Mouse (Mus musculus): Measurements from ENCODE around the gene Tubgcp6. TPM values are rescaled to one million over a fixed set of nuclear protein-coding genes. Genes with fewer than 3 reads are reported as not detected.

The Tubgcp6 gene
- polyA plus RNA-seq, 1 experiment from 2014 or later, result 12.7 TPM

DNA sequence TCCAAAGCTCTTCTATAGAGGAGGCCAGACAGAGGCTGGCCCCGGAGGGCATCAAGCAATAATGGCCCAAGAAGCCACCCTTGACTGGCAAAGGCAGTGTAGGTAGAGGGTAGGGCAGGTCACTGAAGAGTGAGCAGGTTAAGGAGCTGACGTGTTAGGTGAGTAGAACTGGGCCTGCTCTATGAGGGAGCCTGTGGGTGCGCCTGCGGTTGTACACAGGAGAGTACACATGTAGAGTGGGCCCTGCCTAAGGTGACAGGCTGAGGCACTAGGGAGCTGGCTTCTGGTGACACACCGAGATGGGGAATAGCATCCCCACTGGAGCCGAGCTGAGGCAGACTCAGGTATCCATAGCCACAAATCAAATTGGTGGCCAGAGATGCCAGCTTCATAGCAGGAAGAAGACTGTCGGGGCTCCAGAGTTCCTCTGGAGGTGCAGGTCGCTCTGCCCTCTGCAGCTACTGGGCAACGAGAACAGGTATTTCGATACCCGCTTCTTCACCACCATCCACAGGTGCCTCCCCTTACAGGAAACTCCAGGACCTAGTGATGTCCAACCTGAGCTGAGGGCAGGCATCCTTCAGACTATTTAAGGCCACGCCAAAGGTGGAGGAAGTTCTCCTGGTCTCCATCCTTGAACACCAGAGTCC is 62.0 kb downstream of the Tubgcp6 start:
- Histone ChIP-seq H3K9me3 (no peaks in the 10 kb centered on the region), H3K27me3 (peaks cover 64% of the 10 kb centered on the region), H3K9ac (no peak overlapping the region), H3K4me3 (no peak overlapping the region), H3K36me3 (no peaks in the 10 kb centered on the region), H3K4me2 (no peak overlapping the region), H3K27ac (no peak overlapping the region), H3K4me1 (peaks cover 15% of the 10 kb centered on the region)
- ATAC-seq (ENCODE audit: insufficient number of reproducible peaks, low FRiP score, low TSS enrichment, low read depth), result no peak
- WGBS, result 91% methylated on average over 12 of the region's 12 CpGs

DNA sequence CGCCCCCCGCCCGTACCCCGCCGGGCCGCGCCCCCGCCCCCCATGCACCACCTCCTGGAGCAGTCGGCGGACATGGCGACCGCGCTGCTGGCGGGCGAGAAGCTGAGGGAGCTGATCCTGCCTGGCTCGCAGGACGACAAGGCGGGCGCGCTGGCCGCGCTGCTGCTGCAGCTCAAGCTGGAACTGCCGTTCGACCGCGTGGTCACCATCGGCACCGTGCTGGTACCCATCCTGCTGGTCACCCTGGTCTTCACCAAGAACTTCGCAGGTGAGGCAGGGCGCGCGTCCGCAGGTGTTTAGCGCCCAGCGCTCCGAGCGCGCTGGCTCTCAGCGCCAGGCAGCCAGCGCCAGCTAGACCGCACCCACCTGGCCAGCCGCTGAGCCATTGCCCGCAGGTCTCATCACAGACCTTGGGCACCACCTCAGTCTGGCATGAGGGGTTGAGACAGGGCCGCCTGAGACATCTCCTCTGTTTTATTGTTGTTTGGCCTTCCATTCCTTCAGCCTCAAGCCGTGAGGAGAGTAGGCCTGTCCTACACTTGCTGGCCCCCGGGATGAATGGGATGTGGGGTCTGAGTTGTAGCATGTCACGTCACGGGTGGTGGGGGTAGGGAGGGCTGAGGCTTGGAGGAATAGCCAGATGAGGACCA is 62.8 kb downstream of the Tubgcp6 start:
- Histone ChIP-seq H3K27me3 (peaks cover 57% of the 10 kb centered on the region), H3K9me3 (no peaks in the 10 kb centered on the region), H3K27ac (no peak overlapping the region), H3K4me1 (peaks cover 15% of the 10 kb centered on the region), H3K9ac (peak overlapping the region; percentile 38), H3K4me2 (peak overlapping the region; percentile 87), H3K4me3 (peak overlapping the region; percentile 55), H3K36me3 (no peaks in the 10 kb centered on the region)
- no peak; the same call in 1 of the 2 replicates for ATAC-seq (ENCODE audit: insufficient number of reproducible peaks, low FRiP score, low TSS enrichment, low read depth)
- WGBS, result 2% methylated on average over 38 of the region's 48 CpGs

DNA sequence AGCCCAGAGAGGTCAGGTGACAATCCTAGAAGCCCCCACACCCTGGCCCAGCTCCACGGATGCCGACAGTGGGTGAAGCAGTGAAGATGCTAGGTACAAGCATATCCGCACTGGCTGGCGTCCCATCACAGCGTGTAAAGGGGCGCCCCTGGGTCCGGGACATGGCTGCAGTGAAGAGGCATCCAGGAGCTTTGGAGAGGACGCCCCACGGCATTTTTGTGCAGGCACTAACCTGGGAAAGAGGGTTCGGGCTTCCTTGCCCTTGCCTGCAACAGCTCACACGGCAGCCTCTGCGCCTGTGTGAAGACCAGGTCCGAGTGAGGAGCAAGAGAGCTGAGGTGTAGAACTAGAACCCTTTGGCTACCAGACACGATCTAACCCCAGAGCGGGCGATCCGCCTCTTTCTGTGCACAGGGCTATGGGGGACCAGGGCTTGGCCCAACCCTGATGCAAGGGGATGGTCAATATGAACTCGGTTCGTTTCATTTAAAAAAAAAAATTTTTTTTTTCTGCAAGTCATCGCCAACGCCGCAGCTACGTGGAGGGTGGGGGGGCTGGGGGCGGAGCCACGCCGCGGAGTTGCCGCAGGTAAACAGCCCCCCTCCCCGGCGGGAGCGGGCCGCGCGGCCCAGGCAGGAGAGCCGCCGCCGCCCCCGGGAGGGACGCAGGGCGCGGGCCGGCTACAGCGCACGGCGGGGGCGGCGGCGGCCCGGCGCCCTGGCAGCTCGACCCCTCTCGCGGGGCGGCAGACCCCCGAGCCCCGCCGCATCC is 63.6 kb downstream of the Tubgcp6 start, which contains the start of gene Panx2:
TSS of gene Panx2 (plus strand) at position 574 of the 771 bp plus-strand sequence.
- Histone ChIP-seq H3K4me1 (peaks cover 15% of the 10 kb centered on the region), H3K9me3 (no peaks in the 10 kb centered on the region), H3K9ac (peak within 1 kb of the TSS; percentile 38), H3K4me2 (peak within 1 kb of the TSS; percentile 87), H3K27ac (no peak within 1 kb of the TSS), H3K36me3 (no peaks in the 10 kb centered on the region), H3K27me3 (peaks cover 51% of the 10 kb centered on the region), H3K4me3 (peak within 1 kb of the TSS; percentile 55)
- 2% methylated on average over 24 of the region's 57 CpGs for WGBS
- no peak for ATAC-seq (ENCODE audit: insufficient number of reproducible peaks, low FRiP score, low TSS enrichment, low read depth)

DNA sequence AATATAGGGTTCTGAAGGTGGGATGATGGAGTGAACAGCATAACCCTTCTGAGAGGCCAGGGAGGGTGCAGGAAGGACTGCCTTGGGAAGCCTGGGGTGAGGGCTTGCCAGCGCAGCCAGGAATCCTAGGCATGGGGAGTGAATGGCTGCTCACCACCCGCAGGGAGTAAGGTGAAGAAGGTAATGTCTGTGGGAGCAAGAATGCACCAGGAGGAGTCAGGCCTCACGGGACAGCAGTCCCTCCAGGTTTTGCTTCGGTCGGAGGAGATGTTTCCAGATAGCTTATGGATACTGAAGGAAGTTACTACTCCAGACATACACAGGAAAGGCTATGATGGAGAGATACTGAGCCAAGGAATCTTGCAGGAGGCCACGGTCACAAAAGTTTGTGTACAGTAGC is 64.2 kb downstream of the Tubgcp6 start:
- peaks cover 46% of the 10 kb centered on the region for H3K27me3 ChIP-seq
- ATAC-seq (ENCODE audit: insufficient number of reproducible peaks, low FRiP score, low TSS enrichment, low read depth), result no peak
- H3K4me2 ChIP-seq, result no peak overlapping the region
- H3K36me3 ChIP-seq, result no peaks in the 10 kb centered on the region
- peaks cover 15% of the 10 kb centered on the region for H3K4me1 ChIP-seq
- 26% methylated on average over 6 of the region's 6 CpGs for WGBS
- no peak overlapping the region for H3K4me3 ChIP-seq
- H3K9me3 ChIP-seq, result no peaks in the 10 kb centered on the region
- no peak overlapping the region for H3K9ac ChIP-seq
- H3K27ac ChIP-seq, result no peak overlapping the region

DNA sequence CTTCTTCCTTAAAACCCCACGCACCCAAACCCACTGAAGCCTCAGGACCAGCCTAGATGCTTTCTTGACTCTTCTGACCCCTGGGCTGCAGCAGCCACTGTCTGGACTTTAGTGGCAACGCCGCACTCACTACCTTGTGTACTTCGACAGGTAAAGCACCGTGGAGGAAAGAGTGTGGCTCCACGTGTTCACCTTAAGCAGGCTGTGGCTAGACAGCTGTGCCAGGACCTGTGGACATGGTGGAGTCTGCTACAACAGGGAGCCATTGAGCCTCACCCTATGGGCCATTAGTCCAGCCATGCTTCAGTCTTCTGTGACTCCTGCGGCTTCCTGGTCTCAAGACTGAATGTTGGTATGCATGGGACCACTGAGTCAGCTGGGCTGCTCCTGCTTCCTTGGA is 68.2 kb downstream of the Tubgcp6 start:
- peaks cover 8% of the 10 kb centered on the region for H3K4me1 ChIP-seq
- H3K27ac ChIP-seq, result no peak overlapping the region
- H3K4me2 ChIP-seq, result no peak overlapping the region
- no peak for ATAC-seq (ENCODE audit: insufficient number of reproducible peaks, low FRiP score, low TSS enrichment, low read depth)
- H3K9me3 ChIP-seq, result no peaks in the 10 kb centered on the region
- 85% methylated on average over 7 of the region's 7 CpGs for WGBS
- no peak overlapping the region for H3K4me3 ChIP-seq
- no peak overlapping the region for H3K9ac ChIP-seq
- no peaks in the 10 kb centered on the region for H3K36me3 ChIP-seq
- peaks cover 27% of the 10 kb centered on the region for H3K27me3 ChIP-seq

Small RNA genes within 50 kb of the gene (microRNA-seq; reads per million reads assigned to microRNA genes)
- not detected for gene Mir7118

Other genes with a start within 250 kb of the Tubgcp6 start
- gene Ttll8, start 168.7 kb downstream of the Tubgcp6 start, polyA plus RNA-seq (2015; fragmentation: Nextera tagmentation; extraction: Ambion mirVana), result not detected in 2 replicates
- gene Mlc1, start 144.1 kb downstream of the Tubgcp6 start, polyA plus RNA-seq (2015; fragmentation: Nextera tagmentation; extraction: Ambion mirVana), result 0.40 TPM in 2 replicates
- 0.08 and 0.63 TPM in 2 replicates for gene Mov10l1, start 140.2 kb downstream of the Tubgcp6 start, polyA plus RNA-seq (2015; fragmentation: Nextera tagmentation; extraction: Ambion mirVana)
- 0.31 and 0.34 TPM in 2 replicates for gene Panx2, start 63.4 kb downstream of the Tubgcp6 start, polyA plus RNA-seq (2015; fragmentation: Nextera tagmentation; extraction: Ambion mirVana)
- 56.6 and 56.9 TPM in 2 replicates for gene Trabd, start 48.0 kb downstream of the Tubgcp6 start, polyA plus RNA-seq (2015; fragmentation: Nextera tagmentation; extraction: Ambion mirVana)
- 14.4 and 16.9 TPM in 2 replicates for gene Selenoo, start 34.0 kb downstream of the Tubgcp6 start, polyA plus RNA-seq (2015; fragmentation: Nextera tagmentation; extraction: Ambion mirVana)
- 22.4 and 23.4 TPM in 2 replicates for gene Hdac10, start 5.6 kb upstream of the Tubgcp6 start, polyA plus RNA-seq (2015; fragmentation: Nextera tagmentation; extraction: Ambion mirVana)
- gene Mapk12, start 17.6 kb upstream of the Tubgcp6 start, polyA plus RNA-seq (2015; fragmentation: Nextera tagmentation; extraction: Ambion mirVana), result 7.1 and 15.4 TPM in 2 replicates
- gene Mapk11, start 26.5 kb upstream of the Tubgcp6 start, polyA plus RNA-seq (2015; fragmentation: Nextera tagmentation; extraction: Ambion mirVana), result 7.8 and 8.3 TPM in 2 replicates
- 144 and 149 TPM in 2 replicates for gene Plxnb2, start 57.7 kb upstream of the Tubgcp6 start, polyA plus RNA-seq (2015; fragmentation: Nextera tagmentation; extraction: Ambion mirVana)
- 12.4 and 13.0 TPM in 2 replicates for gene Dennd6b, start 73.4 kb upstream of the Tubgcp6 start, polyA plus RNA-seq (2015; fragmentation: Nextera tagmentation; extraction: Ambion mirVana)
- 24.5 and 25.0 TPM in 2 replicates for gene Ppp6r2, start 88.4 kb upstream of the Tubgcp6 start, polyA plus RNA-seq (2015; fragmentation: Nextera tagmentation; extraction: Ambion mirVana)
- gene Sbf1, start 192.2 kb upstream of the Tubgcp6 start, polyA plus RNA-seq (2015; fragmentation: Nextera tagmentation; extraction: Ambion mirVana), result 50.9 and 55.3 TPM in 2 replicates
- 1.6 and 1.9 TPM in 2 replicates for gene Adm2, start 199.6 kb upstream of the Tubgcp6 start, polyA plus RNA-seq (2015; fragmentation: Nextera tagmentation; extraction: Ambion mirVana)
- gene Miox, start 211.3 kb upstream of the Tubgcp6 start, polyA plus RNA-seq (2015; fragmentation: Nextera tagmentation; extraction: Ambion mirVana), result not detected in 2 replicates
- 67.8 and 77.2 TPM in 2 replicates for gene Lmf2, start 232.5 kb upstream of the Tubgcp6 start, polyA plus RNA-seq (2015; fragmentation: Nextera tagmentation; extraction: Ambion mirVana)
- 151 and 161 TPM in 2 replicates for gene Ncaph2, start 232.6 kb upstream of the Tubgcp6 start, polyA plus RNA-seq (2015; fragmentation: Nextera tagmentation; extraction: Ambion mirVana)